Mouse (Mus musculus): ENCODE measurements around the gene Alg12.

Gene Alg12

GRCm38 (mm10) chr15:88854969-88855830, 36.1 kb upstream of the Alg12 start:
- DNase-seq (ENCODE audit: low spot score): no peak

GRCm38 (mm10) chr15:88854119-88854968, 35.2 kb upstream of the Alg12 start:
- DNase-seq (ENCODE audit: low spot score): no peak

DNA sequence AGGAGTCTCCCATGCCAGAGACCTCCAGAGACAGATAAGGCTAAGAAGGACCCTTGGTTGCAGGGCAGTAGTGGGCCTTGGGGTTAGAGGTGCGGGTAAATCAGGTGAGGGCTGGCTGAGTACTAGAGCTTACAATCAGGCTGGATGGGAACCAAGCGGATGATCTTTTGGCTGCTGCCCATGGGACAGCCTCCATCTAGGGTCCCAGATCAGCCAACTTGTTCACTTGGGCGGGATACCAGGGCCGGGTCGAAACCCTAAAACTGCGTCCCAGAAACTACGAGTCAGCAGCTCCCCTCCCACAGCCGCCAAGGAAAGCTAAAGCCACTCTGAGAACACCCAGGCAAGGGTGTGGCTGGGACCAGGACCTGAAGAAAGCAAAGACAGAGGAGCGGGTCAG, 34.0 kb upstream of the Alg12 start:
- DNase-seq (ENCODE audit: low spot score): no peak

DNA sequence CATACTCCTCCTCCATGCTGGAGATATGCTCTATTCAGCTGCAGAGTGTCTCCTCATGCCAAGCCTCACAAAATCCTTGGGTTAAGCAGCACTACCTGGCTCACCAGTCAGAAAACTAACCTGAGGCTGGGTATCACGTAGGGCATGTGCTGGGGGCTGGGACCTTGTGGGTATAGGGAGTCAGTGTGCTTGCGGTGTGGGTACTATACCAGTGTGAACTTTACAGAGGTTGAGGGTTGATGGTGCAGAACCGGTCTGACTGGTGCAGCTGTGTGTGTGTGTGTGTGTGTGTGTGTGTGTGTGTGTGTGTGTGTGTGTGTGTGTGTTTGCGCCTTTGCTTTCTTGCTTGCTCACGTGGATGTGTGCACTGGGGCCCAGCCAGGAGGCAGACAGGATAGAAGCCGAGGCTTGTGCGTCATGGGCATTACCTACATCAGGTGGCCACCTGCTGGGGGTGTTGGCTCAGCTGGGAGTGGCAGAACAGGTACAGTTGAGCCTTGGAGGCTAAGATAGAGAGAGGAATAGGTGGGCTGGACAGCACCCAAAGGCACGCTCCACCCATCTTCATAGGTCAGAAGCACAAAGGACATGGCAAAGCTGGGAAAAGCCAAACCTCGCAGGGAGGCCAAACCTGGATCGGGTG, 32.5 kb upstream of the Alg12 start:
- no peak for DNase-seq (ENCODE audit: low spot score)

DNA sequence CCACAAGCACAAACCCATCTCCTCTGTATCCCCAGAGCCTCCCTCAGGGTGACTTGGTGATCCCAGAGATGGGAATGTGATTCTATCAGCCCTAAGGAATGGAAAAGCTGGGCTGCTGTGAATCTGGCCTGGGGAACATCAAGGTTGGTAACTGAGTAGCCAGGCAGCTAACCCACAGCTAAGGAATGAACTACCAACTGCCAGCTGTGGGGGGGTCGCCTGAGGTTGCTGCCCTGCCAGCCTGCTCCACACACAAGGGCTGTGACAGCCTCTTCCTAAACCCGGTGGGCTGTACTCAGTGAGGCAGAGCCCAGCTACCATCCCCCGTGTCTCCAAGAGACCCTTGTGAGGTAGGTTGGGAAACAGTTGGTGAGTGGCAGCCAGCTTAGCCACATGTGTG, 32.0 kb upstream of the Alg12 start:
- DNase-seq (ENCODE audit: low spot score): no peak

DNA sequence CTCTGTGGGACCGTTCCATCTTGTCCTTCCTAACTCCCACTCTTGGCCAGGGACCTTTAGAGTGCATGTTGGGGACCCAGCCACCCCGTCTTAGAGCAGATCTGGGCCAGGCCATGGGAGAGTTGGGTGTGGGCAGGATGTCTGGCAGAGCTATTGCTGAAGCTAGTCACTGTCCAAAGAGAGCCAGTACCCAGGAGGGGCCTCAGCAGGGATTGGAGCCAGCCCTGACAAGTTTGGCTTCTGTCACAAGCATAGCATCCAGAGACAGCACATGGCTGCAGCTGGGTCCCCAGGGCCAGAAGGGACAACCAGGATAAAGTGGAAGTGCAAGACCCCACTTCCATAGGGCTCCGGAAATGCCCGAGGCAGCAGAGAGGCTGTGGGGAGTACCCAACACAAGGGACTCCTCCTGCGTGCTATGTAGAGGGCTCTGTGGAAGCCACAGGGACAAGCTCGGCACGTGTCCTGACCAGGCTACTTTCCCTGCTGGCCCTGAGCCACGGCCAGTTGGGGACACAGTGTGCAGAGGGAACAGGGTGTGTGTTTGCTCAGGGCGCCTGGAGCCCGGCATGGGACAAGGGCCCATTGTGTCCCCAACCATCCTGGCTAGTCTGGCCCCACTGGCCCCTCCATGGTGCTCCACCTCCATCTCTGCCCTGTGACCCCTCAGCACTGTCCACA, 31.2 kb upstream of the Alg12 start:
- DNase-seq (ENCODE audit: low spot score): no peak

- no peak for DNase-seq (ENCODE audit: low spot score)
Observed at GRCm38 (mm10) chr15:88849621-88850020, 30.5 kb upstream of the Alg12 start.

DNA sequence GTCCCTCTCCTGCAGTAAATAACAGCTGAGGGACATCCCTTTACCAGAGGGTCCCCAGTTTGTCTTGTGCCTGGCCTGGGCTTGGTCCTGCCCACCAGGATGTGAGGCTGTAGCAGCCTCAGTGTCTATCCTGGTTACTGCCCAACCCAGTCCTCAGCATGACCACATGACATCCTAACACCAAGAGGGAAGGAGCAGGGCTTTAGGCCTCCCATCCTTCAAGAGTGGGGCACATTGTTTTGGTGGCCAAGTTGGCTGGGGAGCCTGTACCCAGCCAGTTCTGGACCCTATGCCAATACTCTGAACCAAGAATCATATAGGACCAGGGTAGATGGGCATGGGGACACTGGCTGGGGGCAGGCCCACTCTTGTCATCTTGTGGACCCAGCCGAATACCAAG, 29.5 kb upstream of the Alg12 start:
- DNase-seq (ENCODE audit: low spot score): no peak

DNA sequence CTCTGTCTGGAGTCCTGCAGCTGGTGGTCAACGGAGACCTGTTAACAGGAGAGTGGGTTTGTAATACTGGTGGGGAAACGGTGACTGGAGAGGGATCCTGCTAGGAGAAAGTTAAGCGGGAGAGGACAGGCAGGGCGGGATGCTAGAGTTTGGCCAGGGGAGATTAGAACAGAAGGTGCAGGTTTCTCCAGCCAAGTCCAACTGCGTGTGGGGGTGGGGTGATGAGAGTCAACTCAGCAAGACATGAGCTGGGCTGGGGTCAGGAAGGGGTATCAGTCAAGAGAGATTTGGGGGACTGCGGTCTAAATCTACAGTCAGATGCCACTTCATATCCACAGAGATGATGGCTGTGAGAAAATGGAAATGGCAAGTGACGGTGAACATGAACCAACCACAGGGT, 25.8 kb upstream of the Alg12 start:
- DNase-seq (ENCODE audit: low spot score): no peak

- DNase-seq (ENCODE audit: low spot score): no peak
Observed at GRCm38 (mm10) chr15:88843486-88844097, 24.5 kb upstream of the Alg12 start.

- DNase-seq (ENCODE audit: low spot score): no peak
Observed at GRCm38 (mm10) chr15:88842300-88842673, 23.2 kb upstream of the Alg12 start.

- DNase-seq (ENCODE audit: low spot score): no peak
Observed at GRCm38 (mm10) chr15:88841580-88842299, 22.6 kb upstream of the Alg12 start.

DNA sequence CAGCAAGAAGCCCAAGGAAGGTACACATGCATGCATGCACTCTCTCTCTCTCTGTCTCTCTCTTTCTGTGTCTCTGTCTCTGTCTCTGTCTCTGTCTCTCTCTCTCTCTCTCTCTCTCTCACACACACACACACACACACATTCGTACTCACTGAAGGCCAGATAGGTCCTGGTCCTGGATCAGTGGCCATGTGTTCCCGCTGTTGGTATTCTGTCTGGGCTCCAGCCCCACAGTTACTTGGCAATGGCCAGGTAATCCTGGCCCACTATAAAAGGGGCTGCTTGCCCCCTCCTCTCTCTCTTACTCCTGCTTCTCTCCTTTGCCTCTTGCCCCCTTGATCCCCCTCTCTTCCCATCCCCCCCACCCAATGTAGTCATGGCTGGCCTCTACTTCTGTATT, 22.0 kb upstream of the Alg12 start:
- DNase-seq (ENCODE audit: low spot score): no peak

DNA sequence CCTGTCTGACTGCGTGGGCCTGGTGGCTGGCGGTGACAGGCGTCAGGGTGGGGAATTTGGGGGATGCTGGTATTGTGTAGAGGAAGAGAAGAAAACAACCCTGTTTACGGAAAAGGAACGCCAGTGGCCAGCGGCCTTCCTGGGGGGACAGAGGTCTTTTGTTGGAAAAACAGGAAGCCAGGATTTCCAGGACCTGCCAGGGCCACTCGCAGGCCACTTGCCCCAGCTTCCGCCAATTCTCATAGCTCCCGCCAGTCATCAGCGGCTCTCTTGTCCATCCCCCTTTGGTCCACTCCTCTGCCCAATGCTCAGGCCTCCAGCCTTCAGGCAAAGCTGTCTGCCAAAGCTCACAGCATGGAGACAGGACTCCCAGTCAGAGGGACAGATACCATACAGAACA, 21.0 kb upstream of the Alg12 start:
- no peak for DNase-seq (ENCODE audit: low spot score)

DNA sequence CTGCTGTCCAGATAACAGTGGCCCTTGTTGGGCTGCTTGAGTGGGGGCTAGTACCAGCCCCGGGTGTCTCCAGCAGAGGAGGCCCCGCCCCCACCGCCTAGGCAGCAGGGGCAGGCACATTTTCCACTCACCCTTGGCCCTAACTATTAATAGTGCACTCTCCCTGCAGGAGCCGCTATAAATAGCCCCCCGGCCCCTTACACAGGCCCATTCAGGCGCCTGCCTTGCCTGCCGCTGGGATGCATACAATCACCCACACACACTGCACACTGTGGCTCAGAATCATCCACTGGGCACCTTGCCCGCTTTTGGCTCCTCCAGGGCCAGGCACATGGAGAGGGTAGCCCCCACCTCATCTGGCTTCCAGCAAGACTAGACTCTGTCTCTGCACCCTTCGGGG, 20.2 kb upstream of the Alg12 start:
- no peak for DNase-seq (ENCODE audit: low spot score)

- DNase-seq (ENCODE audit: low spot score): no peak
Observed at GRCm38 (mm10) chr15:88837977-88838376, 18.9 kb upstream of the Alg12 start.

GRCm38 (mm10) chr15:88837199-88837932, 18.2 kb upstream of the Alg12 start:
- no peak for DNase-seq (ENCODE audit: low spot score)

DNA sequence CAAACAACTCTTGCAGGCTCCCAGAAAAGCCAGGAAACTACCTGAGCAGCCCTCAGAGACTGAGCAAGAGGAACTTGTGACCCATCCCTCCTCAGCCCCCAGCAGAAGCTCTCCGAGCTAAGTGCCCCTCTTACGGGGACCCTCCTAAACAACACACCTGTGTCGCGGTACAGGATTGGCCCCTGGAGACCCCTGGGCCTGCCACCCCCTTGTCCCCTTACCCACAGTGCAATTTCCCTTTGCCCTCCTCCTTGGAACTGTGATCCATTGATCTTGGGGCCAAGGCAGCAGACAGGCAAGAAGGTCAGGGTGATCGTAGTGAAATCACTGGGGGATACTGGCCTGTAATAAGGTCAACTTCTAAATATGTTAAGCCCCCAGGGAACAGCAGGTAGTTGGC, 17.5 kb upstream of the Alg12 start:
- DNase-seq (ENCODE audit: low spot score): no peak

- no peak for DNase-seq (ENCODE audit: low spot score)
Observed at GRCm38 (mm10) chr15:88836031-88836430, 16.9 kb upstream of the Alg12 start.

DNA sequence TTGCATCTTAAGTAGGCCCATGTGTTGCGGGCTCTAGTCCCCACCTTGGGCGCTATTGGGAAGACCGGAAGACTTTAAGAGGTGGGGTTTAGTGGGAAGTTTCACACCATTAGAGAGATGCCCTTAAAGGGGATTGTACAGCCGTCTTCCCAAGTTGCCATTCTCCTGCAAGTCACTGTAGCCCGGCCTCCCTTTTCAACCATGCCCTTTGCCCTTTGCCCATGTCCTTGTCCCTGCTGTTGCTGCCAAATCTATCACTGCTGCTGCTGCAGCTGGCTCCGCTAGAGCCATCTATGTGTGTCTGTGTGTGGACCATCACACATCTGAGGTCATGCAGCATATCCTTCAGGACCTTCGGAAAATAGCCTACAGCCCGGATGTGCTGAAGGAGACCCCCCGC, 13.4 kb upstream of the Alg12 start:
- DNase-seq (ENCODE audit: low spot score): no peak
